Mouse (Mus musculus) hematopoietic stem cell, adult 5-6 weeks (primary cell): ENCODE results near the gene Mkln1. TPM values are rescaled to one million over a fixed set of nuclear protein-coding genes. Genes with fewer than 3 reads are reported as not detected.
"Not testable (repeated sequence)": the region's sequence is repeated elsewhere in the genome, so short reads cannot be mapped to it uniquely, and the experiment has no call there.

ENCODE experiments used
- ATAC-seq, 2 experiments: fragments of 125-278 bp in 1 of 2; replicated peaks in 1 of 2; 2 replicates each; pipeline ENCODE4 v1.8.0; 2016 to 2017; ENCODE audit warnings: inconsistent platforms in 2 of 2, mild to moderate bottlenecking in 2 of 2, moderate number of reproducible peaks in 2 of 2, low read depth in 1 of 2, moderate TSS enrichment in 1 of 2; ENCODE audit not compliant: low FRiP score in 2 of 2, poor library complexity in 2 of 2, severe bottlenecking in 2 of 2, insufficient read depth in 1 of 2, low TSS enrichment in 1 of 2
- total RNA-seq: library from RNA; stranded (forward); fragments of 172-1452, 232-1000 nt; gene quantifications from 2 replicates; pipeline ENCODE4 v1.2.3, GENCODE M21; 2017

The Mkln1 gene
- total RNA-seq, 1 experiment from 2014 or later, result 169 TPM

DNA sequence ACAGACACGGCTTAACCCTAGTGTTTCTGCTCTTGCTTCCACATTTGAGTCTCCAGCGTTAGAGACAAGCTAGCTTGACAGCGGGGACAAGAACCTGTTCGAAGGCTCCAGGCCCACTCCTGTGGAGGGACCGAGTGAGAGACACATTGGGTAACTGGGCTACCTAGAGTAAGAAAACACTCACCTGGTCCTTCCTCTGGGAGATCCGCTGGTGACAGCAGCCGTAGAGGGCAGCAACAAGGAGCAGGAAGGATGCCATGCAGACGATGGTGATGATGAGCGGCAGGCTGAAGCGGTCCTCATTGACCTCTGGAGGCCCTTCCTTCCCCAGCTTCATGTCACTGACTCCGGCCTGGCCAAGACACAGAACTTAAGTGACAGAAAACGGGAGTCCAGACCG lies 125.6 kb downstream of the Mkln1 start:
- no peak for ATAC-seq

DNA sequence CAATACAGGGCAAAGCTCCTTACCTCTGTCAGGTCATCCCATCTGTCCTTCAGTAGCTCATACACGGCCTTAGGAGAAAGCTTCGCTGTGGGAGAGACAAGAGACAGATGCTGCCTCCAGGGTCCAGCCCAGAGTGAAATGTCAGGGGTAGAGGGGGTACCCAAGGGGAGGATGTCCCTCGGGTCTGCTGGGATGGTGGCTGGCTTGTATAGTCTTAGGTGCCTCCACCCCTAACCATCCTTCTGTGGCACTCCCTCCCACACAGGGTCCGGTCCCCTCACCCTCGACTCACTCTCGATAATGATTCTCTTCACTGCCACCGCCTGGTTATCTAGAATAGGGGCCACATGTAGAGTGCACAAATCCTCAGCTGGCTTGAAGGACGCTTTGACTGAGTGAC lies 126.1 kb downstream of the Mkln1 start:
- no peak for ATAC-seq

DNA sequence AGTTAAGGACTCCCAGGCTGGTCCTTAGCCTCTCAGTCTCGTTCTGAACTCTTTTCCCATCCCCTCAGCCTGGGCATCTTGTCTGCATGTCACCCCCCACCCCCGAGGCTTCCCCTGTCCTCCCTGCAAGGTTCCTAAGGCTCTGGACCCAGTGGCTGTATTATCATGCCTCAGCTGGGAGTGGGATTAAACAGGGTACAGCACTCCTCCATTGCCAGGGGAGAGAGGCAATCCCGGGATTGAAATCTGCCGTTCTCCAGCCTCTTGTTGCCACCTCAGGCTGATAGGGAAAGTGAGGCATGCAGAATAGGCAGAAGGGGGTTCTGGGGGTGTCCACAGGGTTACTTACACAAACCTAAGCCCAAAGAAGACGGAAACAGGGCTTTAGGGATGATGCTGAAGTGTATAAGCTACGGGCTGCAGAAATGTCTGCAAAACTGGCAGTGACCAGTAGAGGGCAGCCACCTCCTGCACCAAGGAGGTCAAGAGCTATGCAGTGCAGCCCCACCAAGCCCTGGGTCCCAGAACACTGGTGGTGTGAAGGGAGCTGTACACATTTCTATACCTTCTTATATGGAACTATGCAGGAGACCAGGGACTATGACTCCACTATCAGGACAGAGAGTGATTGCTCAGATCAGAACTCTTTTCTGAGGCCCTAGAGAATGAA lies 126.8 kb downstream of the Mkln1 start:
- ATAC-seq, result peak; percentile 61 to 66; a peak in 2 of 4 replicates

DNA sequence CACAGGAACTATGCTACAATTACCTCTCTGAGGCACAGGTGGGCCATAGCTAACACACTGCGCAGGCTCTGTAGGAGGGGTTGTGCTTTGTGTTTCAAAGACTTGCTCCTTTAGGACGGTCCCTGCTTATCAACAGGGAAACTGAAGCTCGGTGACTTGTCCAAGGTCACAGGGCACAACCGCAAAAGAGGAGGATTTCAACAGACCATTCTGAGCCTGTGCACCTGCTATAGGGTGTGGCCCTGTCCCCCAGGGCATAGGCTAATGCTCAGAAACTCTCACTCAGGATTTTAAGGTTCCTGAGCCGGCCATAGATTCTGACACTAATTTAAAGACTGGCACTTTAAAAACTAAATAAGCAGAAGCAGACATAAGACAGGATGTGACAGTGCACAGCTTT lies 128.4 kb downstream of the Mkln1 start:
- no peak for ATAC-seq

DNA sequence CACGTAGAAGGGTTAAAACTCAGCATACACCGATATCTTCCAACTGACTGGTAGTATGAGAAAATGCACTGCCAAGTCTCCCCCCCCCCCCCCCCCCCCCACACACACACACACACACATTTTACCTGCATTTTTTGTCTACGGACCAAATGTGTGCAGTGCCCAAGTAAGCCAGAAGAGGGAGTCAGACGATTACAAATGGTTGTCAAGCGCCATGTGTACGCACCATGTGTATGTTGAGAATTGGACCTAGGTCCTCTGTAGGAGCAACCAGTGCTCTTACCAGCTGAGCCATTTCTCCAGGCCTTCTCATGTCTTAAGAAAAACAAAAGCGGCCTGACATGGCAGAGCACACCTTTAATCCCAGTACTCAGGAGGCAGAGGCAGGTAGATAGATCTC lies 129.4 kb downstream of the Mkln1 start:
- peak in 1 of 2 experiments; percentile 65; a peak in 2 of 4 replicates for ATAC-seq

DNA sequence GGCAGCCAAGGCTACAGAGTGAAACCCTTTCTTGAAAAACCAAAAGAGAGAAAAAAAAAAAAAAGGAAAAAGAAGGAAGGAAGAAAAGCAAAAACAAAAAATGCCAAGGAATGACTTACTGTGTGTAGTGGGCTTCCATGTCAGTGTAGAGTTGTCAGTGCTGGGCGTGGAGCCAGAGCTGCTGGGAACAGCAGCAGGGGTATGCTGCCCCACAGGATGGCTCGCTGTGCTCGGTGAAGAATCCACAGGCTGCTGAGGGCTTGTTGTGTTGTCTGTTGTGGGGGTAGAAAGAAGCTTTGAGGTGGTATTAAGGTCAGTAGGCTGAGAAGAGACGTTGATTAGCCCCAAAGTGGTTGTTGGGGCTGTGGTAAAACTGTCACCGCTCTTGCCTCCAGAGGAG lies 129.8 kb downstream of the Mkln1 start:
- ATAC-seq, result no peak

DNA sequence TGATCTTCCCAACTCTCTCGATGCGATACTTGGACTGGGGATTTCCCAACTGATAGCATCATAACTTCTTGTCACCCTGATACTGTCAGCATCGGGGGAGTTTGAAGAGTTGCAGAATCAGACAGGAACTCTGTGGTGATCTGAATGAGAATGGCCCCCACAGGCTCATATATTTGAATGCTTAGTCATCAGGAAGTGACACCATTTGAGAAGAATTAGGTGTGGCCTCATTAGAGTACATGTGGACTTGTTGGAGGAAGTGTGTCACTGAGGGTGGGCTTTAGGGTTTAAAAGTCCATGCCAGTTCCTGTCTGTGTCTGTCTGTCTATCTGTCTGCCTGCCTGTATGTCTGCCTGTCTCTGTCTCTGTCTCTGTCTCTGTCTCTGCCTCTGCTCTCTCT lies 133.3 kb downstream of the Mkln1 start:
- no peak for ATAC-seq

DNA sequence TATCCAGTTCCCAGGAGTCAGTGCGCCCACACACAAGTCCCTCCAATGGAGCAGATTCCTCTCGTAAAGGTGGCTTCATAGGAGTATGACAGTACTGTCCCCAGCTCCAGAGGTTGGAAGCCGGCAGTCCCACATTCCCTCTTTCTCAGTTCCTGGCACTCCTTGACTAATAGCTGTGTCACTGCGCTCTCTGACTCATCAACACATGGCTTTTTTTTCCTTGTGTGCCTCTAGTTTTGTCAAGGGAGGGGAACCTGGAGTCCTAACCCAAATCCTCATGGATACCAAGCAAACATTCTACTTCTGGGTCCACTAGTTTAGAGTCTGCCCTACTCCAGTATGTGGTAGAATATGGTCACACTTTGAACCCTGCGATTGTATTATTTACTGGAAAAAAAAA lies 136.2 kb downstream of the Mkln1 start:
- no peak for ATAC-seq

DNA sequence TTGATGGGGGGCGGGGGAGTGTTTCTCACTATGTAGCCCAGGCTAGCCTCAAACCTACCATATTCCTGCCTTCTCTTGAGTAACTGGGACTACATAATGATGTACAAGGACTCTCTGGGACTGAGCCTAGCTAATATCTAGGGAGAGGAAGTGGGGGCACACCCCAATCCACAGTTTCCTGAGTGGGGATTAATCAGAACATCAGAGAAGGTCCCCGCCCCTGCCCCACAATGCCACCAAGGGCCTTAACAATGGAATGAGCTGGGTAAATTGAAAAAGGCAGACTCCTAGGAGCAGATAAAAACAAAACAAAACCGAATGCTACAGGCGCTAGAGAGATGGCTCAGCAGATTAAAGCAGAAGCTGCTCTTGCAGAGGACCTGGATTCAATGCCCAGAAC lies 138.7 kb downstream of the Mkln1 start:
- no peak for ATAC-seq

DNA sequence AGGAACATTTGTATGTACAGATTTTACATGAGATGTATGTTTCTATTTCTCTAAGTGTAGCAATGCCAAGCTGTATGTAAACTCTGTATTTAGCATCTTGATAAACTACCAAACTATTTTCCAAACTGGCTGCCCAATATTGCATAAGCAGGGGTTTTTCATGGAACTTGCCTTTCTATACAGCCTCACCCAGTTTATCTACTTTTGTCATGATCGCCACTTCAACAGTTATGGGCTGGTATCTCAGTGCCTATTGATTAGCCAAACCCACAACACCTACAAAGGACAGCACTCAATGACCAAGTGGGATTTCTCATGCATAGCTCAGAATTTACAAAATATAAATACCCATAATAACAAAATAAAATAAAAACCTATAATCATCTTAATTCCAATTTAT lies 139.6 kb downstream of the Mkln1 start:
- no peak for ATAC-seq

DNA sequence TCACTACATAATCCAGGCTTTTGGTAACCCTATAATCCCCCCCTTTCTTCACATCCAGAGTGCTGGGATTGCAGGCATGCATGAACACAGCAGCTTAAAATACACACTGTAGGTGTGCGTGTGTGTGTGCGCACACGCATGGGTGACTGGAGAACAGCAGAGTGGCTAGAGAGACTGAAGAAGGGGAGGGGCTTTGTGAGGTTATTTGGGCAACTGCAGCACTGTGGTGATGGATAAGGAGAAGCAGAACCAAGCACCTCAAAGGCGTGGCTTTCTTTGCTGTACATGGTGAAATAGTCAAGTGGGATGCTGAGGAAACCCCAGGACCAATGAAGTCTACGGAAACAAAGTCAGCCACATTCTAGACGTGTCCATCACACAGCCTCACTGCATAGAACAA lies 141.5 kb downstream of the Mkln1 start:
- ATAC-seq, result no peak

DNA sequence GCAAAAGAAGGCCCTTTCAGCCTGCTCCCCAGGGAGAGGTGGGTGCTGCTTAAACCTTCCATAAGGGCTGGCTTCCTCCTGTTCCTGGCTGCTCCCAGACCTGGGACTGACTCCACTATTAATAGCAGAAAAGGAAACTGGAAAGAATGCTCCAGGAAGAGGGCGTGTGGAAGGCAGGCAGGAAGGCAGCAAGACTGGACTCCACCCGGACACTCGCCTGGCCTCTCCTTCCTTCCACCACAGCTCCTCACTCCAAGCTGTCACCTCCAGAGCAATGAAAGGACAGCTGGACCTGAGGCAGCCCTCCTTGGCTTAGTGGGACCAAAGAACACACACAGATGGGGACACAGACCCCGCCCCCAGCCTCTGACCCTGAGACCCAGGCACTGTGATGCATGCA lies 145.8 kb downstream of the Mkln1 start:
- no peak for ATAC-seq

DNA sequence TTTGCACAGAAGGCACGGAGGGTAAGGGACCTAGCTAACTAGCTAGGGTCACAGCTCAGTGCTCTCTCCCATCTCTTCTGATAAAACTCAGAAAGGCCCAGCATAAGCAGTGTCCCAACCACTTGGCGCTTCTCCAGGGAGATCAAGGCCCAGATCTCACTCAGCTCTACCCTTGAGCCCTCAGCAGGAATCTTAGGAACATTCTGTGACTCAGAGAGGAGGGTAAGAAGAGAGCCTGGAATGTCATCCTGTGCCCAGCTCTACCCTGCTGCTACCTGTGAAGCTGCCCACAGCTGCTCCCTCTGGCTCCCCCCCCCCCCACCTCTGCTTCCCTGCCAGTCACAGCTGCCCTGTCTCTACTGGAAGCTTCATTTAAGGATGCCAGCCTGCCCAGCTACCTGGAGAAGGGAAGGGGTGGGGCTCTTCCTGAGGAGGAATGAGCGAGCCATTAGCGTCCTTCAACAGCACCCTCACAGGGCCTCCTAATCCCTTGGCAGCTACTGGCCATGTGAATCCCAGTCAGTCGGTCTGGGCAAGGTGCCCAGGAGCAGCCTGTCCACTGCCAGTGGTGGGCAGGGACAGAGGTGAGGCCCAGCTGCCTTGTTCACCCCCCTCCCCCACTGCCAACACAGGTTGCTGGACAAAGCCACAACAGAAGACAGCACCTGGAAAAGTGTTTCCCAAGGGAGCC lies 151.0 kb downstream of the Mkln1 start:
- ATAC-seq, result no peak

DNA sequence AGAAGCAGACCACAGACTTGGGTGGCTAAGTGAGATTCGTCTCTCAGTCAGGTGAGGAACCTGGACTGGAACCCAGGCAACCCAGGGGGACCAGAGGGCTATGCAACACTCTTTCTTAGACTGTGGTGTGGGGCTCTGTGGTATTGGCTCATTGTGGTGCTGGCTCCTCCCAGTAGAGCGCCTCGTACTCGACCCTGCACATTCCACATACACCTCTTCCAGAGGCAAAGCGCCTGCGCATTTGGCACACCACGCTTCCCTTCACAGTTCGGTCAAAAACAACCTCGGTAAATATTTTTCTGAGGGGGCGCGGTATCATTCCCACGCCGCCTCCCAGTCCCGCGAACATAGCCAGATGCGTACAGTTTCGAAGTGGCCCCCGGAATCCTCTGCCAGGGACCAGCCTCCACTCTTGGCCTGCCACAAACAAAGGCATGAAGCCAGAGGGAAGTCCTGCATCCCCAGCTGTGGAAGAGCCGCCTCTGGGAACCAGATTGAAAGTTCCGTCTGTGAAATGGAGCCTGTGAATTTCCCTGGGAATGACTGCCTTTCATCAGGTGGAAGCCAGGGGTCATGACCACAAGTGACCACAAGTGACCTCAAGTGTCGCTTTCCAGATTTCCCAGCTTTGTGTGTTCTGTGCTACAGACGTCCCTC lies 152.5 kb downstream of the Mkln1 start:
- no peak for ATAC-seq

DNA sequence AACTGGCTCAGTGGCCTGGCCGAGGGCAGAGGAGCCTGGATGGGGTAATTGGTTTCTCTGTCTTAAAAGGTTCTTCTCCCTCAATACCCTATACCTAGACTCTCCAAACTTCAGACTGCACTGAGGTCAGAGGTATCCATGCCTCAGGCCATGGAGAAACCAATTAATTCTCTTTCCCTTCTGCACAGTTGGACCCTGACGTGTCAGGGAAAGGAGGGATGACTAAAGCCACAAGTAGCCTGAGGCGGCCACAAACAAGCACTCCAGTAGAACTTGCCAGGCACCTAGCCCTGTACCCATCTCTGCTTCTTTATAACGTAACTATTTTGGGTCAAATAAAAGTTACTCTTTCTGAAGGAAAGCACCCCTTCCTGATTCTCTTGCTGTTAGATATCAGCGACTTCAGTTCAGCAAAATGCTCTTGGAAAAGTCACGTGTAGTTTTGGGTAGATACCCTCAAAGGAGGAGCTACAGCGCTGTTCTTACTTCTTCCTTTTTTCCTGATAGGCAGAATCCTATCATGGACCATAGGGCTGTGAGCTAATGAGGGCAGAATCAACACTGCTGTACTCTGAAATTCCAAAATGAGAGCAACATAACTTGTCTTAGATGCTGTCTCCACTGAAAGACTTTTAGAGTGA lies 158.0 kb downstream of the Mkln1 start:
- no peak for ATAC-seq

DNA sequence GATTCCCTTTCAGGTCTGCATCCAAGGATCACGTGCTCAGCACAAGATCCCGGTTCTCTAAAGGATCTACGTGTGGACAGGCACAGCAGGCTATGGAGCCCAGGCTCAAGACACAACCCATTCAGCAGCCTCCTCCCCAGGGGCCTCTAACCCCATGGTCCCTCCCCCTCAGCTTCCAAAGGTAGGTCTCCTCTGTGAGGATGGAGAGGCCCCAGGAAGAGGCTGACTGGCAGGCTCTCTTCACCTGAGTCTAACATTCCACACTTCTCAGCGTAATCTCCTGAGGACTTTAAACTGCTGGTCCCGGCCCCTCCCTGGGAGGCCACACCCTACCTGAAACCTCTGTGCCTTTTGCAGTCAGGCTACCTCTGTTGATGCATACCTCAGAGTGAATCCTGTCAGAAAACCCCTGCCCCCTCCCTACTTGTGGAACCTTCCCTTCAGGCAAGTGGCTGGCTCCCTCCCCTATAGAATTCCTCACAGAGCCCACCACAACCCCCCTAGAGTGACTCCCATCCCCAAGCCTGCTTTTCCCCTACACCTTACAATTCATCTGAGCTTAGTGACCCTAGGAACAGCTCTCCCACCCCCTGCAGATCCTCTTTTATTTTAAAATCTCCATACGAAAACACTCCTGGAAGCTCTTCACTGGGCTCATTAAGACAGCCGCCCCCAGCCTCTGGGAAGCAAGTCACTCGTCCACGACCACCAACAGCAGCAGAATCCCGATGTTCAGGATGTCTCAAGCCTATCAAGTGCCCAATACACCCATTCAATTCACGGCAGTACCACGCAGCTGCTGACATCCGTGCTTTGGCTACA lies 161.8 kb downstream of the Mkln1 start:
- no peak for ATAC-seq

DNA sequence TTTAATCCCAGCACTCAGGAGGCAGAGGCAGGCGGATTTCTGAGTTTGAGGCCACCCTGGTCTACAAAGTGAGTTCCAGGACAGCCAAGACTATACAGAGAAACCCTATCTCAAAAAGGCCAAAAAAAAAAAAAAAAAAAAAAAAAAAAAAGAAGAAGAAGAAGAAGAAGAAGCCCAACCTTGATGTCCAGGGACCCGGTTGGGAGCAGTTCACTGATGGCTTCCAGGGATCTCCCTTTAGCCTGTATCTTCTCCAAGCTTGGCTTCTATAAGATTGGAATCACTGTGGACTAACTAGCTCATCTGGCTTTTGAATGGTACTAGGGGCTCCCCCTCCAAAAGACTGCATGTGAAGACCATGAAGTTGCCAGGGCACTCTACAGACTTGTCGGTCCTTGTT lies 163.4 kb downstream of the Mkln1 start:
- not testable (repeated sequence) for ATAC-seq
